Mouse (Mus musculus): Measurements from ENCODE around the gene Acsl3. TPM values are rescaled to one million over a fixed set of nuclear protein-coding genes. Genes with fewer than 3 reads are reported as not detected.

Gene Acsl3
- polyA plus RNA-seq, 1 experiment from 2014 or later: 55.5 TPM

GRCm38 (mm10) chr1:78724458-78725190 is 67.0 kb downstream of the Acsl3 start:
- Histone ChIP-seq H3K9me3 (no peaks in the 10 kb centered on the region), H3K4me1 (peaks cover 14% of the 10 kb centered on the region), H3K27ac (no peak overlapping the region), H3K36me3 (no peaks in the 10 kb centered on the region), H3K4me2 (no peak overlapping the region), H3K27me3 (no peaks in the 10 kb centered on the region), H3K4me3 (no peak overlapping the region), H3K9ac (no peak overlapping the region)
- WGBS: 14% methylated on average over 17 of the region's 17 CpGs
- ATAC-seq (ENCODE audit: insufficient number of reproducible peaks, low FRiP score, low TSS enrichment, low read depth): no peak

GRCm38 (mm10) chr1:78725191-78725490 is 67.5 kb downstream of the Acsl3 start:
- Histone ChIP-seq H3K27ac (no peak overlapping the region), H3K4me1 (peaks cover 14% of the 10 kb centered on the region), H3K9ac (no peak overlapping the region), H3K9me3 (no peaks in the 10 kb centered on the region), H3K27me3 (no peaks in the 10 kb centered on the region), H3K4me2 (no peak overlapping the region), H3K36me3 (no peaks in the 10 kb centered on the region), H3K4me3 (no peak overlapping the region)
- WGBS: 58% methylated on average over 3 of the region's 3 CpGs
- no peak for ATAC-seq (ENCODE audit: insufficient number of reproducible peaks, low FRiP score, low TSS enrichment, low read depth)

GRCm38 (mm10) chr1:78725617-78726223 is 68.1 kb downstream of the Acsl3 start:
- Histone ChIP-seq H3K9me3 (no peaks in the 10 kb centered on the region), H3K36me3 (no peaks in the 10 kb centered on the region), H3K4me1 (peaks cover 14% of the 10 kb centered on the region), H3K27ac (no peak overlapping the region), H3K27me3 (no peaks in the 10 kb centered on the region), H3K4me3 (no peak overlapping the region), H3K4me2 (no peak overlapping the region), H3K9ac (no peak overlapping the region)
- 43% methylated on average over 6 of the region's 6 CpGs for WGBS
- no peak for ATAC-seq (ENCODE audit: insufficient number of reproducible peaks, low FRiP score, low TSS enrichment, low read depth)

- H3K9me3 ChIP-seq: no peaks in the 10 kb centered on the region
- H3K9ac ChIP-seq: no peak overlapping the region
- H3K4me2 ChIP-seq: no peak overlapping the region
- H3K27ac ChIP-seq: no peak overlapping the region
- no peak for ATAC-seq (ENCODE audit: insufficient number of reproducible peaks, low FRiP score, low TSS enrichment, low read depth)
- H3K36me3 ChIP-seq: no peaks in the 10 kb centered on the region
- no peak overlapping the region for H3K4me3 ChIP-seq
- 60% methylated on average over 9 of the region's 9 CpGs for WGBS
- H3K27me3 ChIP-seq: no peaks in the 10 kb centered on the region
- peaks cover 11% of the 10 kb centered on the region for H3K4me1 ChIP-seq
Observed at GRCm38 (mm10) chr1:78730114-78730720, 72.6 kb downstream of the Acsl3 start.

GRCm38 (mm10) chr1:78732290-78732689 is 74.7 kb downstream of the Acsl3 start:
- H3K36me3 ChIP-seq: no peaks in the 10 kb centered on the region
- H3K4me3 ChIP-seq: no peak overlapping the region
- no peaks in the 10 kb centered on the region for H3K4me1 ChIP-seq
- H3K27me3 ChIP-seq: no peaks in the 10 kb centered on the region
- no peak overlapping the region for H3K9ac ChIP-seq
- H3K9me3 ChIP-seq: no peaks in the 10 kb centered on the region
- no peak overlapping the region for H3K27ac ChIP-seq
- no peak overlapping the region for H3K4me2 ChIP-seq
- 83% methylated on average over 9 of the region's 9 CpGs for WGBS
- no peak for ATAC-seq (ENCODE audit: insufficient number of reproducible peaks, low FRiP score, low TSS enrichment, low read depth)

DNA sequence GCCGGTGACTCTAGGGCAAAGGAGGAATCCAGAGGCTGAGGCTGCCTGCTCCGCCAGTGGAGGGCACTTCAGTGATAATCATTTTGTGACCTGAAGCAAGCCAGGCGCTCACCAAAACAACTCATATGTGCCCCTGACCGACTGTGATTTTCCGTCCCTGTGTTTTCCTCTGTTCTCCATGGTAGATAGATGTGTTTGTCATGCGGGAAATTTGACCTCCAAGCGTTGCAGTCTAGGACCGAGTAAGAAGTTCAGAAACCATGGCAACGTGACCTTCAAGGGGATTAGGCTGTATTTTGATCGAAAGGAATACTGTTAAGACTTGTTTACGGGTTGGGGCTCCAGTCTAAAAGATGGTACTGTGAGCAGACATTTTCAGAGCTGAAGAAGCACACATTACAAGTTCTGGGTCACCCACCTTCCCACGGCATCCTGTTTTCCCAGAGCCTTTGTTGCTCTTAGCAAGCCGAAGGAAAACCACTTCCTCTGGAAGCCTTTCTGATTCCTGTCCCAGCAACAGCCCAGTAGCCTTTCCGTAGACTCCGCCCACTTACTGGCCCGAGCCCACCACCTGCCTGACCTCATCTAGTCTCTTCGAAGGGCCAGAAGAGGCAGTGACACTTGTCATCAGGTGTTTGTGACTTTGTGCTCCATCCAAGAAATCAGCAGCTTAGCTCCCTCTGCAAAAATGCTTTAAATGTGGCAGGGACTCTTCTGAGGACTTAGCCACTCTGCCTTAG is 76.8 kb downstream of the Acsl3 start:
- H3K36me3 ChIP-seq: no peaks in the 10 kb centered on the region
- H3K4me1 ChIP-seq: 0 out of 2 replicates have a peak, but pooled peaks cover 2% of the 10 kb centered on the region
- 67% methylated on average over 17 of the region's 17 CpGs for WGBS
- no peaks in the 10 kb centered on the region for H3K27me3 ChIP-seq
- H3K4me3 ChIP-seq: no peak overlapping the region
- H3K9ac ChIP-seq: no peak overlapping the region
- no peak for ATAC-seq (ENCODE audit: insufficient number of reproducible peaks, low FRiP score, low TSS enrichment, low read depth)
- H3K27ac ChIP-seq: no peak overlapping the region
- H3K9me3 ChIP-seq: no peaks in the 10 kb centered on the region
- H3K4me2 ChIP-seq: no peak overlapping the region

DNA sequence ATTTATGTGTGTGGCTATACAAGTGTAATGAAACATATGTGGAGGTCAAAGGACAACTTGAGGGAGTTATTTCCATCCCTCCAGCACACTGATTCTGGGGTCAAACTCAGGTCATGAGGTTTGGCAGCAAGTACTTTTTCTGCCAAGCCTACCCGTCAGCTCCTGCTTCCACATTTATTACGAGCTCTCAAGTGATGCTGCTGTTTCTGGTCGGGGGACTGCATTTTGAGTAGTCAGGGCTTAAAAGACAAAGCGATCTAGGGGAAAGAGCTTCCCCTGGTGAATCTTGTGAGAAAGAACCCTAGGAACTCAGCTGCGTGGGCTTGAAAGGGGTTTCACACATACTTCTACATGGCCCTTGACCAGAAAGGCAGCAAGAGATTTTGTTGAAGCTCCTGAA is 80.0 kb downstream of the Acsl3 start:
- Histone ChIP-seq H3K4me3 (no peak overlapping the region), H3K27ac (no peak overlapping the region), H3K4me1 (0 out of 2 replicates have a peak, but pooled peaks cover 2% of the 10 kb centered on the region), H3K36me3 (no peaks in the 10 kb centered on the region), H3K27me3 (no peaks in the 10 kb centered on the region), H3K4me2 (no peak overlapping the region), H3K9ac (no peak overlapping the region), H3K9me3 (no peaks in the 10 kb centered on the region)
- no peak for ATAC-seq (ENCODE audit: insufficient number of reproducible peaks, low FRiP score, low TSS enrichment, low read depth)
- WGBS: 43% methylated on average over 5 of the region's 5 CpGs

GRCm38 (mm10) chr1:78740676-78741075 is 83.1 kb downstream of the Acsl3 start:
- H3K4me2 ChIP-seq: no peak overlapping the region
- WGBS: 89% methylated on average over 11 of the region's 11 CpGs
- H3K9me3 ChIP-seq: no peaks in the 10 kb centered on the region
- H3K36me3 ChIP-seq: no peaks in the 10 kb centered on the region
- H3K4me3 ChIP-seq: no peak overlapping the region
- H3K27ac ChIP-seq: no peak overlapping the region
- peaks cover 5% of the 10 kb centered on the region; the same call in 1 of the 2 replicates for H3K4me1 ChIP-seq
- no peaks in the 10 kb centered on the region for H3K27me3 ChIP-seq
- H3K9ac ChIP-seq: no peak overlapping the region
- no peak for ATAC-seq (ENCODE audit: insufficient number of reproducible peaks, low FRiP score, low TSS enrichment, low read depth)

- H3K4me1 ChIP-seq: peaks cover 5% of the 10 kb centered on the region; the same call in 1 of the 2 replicates
- WGBS: 79% methylated on average over 12 of the region's 12 CpGs
- H3K4me3 ChIP-seq: no peak overlapping the region
- no peaks in the 10 kb centered on the region for H3K36me3 ChIP-seq
- H3K9me3 ChIP-seq: no peaks in the 10 kb centered on the region
- H3K9ac ChIP-seq: no peak overlapping the region
- no peaks in the 10 kb centered on the region for H3K27me3 ChIP-seq
- no peak overlapping the region for H3K4me2 ChIP-seq
- H3K27ac ChIP-seq: no peak overlapping the region
- no peak for ATAC-seq (ENCODE audit: insufficient number of reproducible peaks, low FRiP score, low TSS enrichment, low read depth)
Observed at GRCm38 (mm10) chr1:78742198-78742597, 84.6 kb downstream of the Acsl3 start.

GRCm38 (mm10) chr1:78743318-78743717 is 85.7 kb downstream of the Acsl3 start:
- no peak overlapping the region for H3K4me2 ChIP-seq
- H3K27ac ChIP-seq: no peak overlapping the region
- no peak overlapping the region for H3K9ac ChIP-seq
- no peak overlapping the region for H3K4me3 ChIP-seq
- WGBS: 91% methylated on average over 4 of the region's 4 CpGs
- H3K9me3 ChIP-seq: no peaks in the 10 kb centered on the region
- H3K27me3 ChIP-seq: no peaks in the 10 kb centered on the region
- H3K4me1 ChIP-seq: peaks cover 3% of the 10 kb centered on the region; the same call in 1 of the 2 replicates
- H3K36me3 ChIP-seq: no peaks in the 10 kb centered on the region
- ATAC-seq (ENCODE audit: insufficient number of reproducible peaks, low FRiP score, low TSS enrichment, low read depth): no peak

DNA sequence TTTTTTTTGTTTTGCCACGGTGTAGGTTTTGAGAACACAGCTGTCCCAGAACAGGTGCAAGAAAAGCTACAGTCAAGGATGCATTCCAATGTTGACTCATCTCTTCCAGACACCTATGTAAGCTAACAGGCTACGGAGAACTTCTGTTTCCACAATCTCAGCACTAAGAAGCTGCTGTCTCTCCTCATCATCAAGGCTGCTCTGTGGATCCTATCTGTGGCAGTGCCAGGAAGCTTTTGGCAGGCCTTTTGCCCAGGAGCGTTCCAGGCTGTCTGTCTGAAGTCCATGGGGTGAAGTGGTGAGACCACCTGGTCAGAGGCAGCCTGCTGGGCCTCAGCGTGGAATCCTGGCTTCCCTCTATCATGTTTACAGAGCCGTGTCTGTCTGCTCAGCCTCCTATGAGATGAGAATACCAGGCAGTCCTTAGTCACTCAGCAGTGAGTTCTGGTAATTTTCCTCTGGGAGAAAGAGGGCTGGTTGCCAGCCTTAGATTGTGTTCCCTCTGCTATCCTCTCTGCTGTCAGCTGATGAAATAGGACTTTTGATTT is 87.7 kb downstream of the Acsl3 start:
- H3K4me2 ChIP-seq: no peak overlapping the region
- H3K4me1 ChIP-seq: peaks cover 3% of the 10 kb centered on the region; the same call in 1 of the 2 replicates
- WGBS: 46% methylated on average over 5 of the region's 5 CpGs
- H3K4me3 ChIP-seq: no peak overlapping the region
- peak; percentile 52; the same call in 1 of the 2 replicates for ATAC-seq (ENCODE audit: insufficient number of reproducible peaks, low FRiP score, low TSS enrichment, low read depth)
- H3K9ac ChIP-seq: no peak overlapping the region
- no peaks in the 10 kb centered on the region for H3K9me3 ChIP-seq
- H3K27ac ChIP-seq: no peak overlapping the region
- no peaks in the 10 kb centered on the region for H3K36me3 ChIP-seq
- no peaks in the 10 kb centered on the region for H3K27me3 ChIP-seq
